Mouse (Mus musculus) mouse trophoblast stem cell (cell line): Measurements from ENCODE around the gene Pip4k2a.

Source experiments
- in situ Hi-C, 2 experiments: fragments of 300-500 bp; cut with MseI, MboI; formaldehyde crosslinking; loops; 2 replicates in 1 of 2; 3 replicates in 1 of 2; pipeline ENCODE4 v1.15.1; 2025

The Pip4k2a gene

DNA sequence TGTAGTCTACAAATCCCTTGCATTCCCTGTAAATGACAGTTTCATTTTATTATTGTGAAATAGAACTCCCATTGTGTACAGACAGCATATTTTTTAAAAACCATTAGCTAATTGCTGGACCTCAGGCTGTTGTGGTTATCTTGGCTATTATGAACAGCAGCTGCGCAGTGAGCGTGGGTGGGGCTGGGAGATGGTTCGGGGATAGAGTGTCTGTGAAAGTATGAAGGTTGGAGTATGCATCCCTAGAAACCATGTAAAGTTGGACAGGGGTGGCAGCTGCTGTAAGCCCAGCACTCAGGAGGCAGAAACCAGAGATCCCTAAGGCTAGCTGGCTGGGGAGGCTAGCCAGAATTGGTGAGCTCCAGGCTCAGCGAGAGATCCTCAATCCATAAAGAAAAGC is 158.4 kb downstream of the Pip4k2a start:
- in situ Hi-C loops: no loop called here

DNA sequence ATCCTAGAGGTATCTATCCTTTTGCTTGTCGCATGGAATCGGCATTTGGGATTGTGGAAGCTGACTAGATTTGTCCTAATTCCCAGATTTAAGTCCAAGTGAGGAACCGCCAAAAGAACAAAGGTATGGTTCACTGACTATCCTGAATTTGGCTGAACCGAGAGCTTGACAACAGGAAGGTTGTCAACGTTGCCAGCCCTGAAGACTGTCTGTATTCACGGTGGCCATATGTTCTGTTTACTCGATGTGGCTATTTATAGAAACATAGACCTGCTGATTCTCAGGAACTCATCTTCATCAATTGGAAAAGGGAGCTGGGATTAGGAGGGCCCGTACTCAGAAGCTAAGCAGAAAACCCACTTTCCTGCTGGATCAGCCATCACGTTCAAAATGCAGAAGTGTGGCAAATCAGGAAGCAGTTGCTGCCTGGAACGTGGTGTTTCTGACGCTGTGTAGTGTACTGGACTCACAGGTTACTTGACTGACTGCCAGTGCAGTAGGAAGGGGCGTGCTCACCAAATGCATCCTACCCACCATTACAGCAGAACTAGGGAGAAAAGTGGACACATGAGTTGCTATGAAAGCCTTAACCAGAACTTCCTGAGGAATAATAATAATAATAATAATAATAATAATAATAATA is 162.5 kb downstream of the Pip4k2a start:
- in situ Hi-C loops: no loop called here

DNA sequence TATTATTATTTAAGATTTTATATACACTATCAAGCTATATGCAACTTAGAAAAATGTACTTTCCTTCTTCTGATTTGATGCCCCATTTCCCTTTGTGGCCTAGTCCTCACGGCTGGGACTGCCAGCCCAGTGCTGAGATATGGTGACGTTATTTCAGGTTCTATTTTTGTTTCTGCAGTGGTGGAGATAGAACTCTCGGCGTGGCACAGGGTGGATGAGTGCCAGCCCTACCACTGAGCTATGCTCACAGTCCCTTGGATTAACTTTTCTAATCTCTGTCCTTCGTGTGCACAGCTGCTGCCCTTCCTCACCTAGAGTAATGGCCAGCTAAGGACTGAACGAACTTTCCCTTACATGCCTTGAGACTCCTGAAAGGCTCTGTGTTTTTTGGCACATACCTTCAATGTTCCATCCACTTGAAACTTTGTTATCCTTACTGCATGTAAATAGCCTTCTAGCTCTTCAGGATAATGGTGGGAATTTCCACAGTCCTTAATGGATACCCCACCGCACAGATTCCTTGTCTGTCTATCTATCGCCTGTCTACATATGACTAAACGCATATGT is 164.8 kb downstream of the Pip4k2a start:
- in situ Hi-C loops: no loop called here

DNA sequence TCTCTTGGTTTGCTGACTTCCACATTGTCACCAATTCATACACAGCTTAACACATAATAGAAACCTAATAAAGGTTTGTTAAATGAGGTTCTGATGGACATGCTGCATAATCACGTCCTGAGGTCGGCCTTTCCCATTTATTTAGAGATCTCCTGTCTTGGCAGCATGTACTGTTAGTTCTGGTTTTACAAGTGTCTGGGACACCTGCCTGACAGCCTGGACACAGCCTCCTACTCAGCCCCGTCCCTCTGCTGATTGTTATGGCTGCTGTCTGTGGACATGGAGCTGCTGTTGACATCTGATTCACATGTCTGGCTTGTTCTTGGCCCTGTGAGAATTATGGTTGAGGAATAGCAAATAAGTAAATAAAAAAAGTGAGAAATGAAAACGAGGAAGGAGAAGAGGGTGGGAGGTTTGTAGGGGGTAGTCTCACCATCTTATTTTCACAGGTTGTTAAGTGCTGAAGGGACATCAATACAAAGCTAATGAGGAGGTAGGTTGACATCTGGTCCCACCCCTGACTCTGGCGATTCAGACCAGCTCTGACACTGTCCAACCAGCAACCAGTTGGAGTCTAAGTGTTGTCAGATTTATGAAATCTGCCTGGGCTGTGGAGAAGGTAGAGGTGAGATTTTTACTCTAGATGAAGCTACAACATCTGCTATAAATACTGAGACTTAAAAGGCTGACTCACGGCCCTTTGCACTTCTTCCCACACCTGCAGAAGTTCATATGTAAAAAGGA is 166.7 kb downstream of the Pip4k2a start:
- in situ Hi-C loops: no loop called here

DNA sequence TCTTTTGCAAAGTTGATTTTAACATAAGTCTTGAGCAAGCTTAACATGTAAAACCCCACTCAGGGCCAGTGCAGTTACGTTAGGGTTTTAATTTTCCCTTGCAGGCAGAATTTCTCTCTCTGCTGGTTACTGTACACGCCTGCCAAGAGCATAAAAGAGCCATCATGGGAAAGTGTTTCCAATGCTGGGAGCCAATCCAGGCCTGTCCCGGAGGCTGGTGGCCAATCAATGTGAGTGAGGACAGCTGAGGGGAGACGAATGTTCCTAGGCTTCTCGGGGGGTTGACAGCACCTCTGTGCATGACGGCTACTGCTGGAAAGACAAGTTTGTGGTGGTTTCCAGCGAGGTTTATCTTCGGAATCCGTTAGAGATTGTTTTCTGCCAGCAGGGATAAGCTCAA is 175.2 kb downstream of the Pip4k2a start:
- in situ Hi-C loops: no loop called here

DNA sequence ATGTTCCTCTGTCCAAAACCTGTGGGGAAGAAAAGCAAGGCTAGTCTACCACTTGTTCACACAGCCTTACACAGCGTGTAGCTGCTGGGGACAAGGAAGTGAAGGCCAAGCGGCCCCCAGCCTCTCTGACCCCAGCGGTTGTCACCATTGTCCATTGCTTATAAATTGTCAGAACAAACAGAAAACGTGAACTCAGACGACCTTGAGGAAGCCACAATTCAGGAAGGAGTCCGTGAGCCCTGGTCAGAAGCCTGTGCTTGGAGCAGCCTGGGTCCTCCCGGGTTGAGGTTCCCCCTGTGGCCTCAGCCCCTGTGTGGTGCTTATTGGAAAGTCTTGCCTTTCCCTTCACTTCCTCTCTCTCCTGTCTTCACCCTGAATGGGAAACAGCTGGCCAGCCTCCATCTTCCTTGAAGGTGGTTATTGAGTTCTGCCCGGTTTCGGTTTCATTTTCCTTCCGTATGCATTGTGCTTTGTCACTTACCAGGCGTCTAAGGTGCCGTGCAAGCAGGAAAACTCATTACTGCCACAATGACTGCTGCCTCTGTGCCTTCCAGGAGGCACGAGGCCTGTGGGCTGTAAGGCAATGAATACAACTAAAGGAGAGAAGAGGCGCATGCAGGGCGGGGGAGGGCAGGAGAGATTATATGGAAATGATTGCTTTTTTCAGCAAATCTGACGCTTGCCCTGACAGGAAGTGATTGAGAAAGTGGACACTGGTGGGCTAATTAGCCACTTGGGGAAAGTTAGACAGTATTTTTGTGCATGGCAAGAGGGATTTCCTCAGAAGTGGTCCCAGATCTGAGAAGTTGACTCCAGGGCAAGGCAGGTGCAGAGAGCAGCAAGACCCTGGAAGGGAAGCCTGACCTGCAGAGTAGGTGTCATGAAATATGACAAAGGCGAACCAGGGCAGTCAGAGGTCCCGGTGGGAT is 176.2 kb downstream of the Pip4k2a start:
- in situ Hi-C loops: no loop called here

- in situ Hi-C loops: no loop called here
Measured at GRCm38 (mm10) chr2:18819520-18819919, 178.4 kb downstream of the Pip4k2a start.

- in situ Hi-C loops: no loop called here
Measured at GRCm38 (mm10) chr2:18816036-18816435, 181.9 kb downstream of the Pip4k2a start.

DNA sequence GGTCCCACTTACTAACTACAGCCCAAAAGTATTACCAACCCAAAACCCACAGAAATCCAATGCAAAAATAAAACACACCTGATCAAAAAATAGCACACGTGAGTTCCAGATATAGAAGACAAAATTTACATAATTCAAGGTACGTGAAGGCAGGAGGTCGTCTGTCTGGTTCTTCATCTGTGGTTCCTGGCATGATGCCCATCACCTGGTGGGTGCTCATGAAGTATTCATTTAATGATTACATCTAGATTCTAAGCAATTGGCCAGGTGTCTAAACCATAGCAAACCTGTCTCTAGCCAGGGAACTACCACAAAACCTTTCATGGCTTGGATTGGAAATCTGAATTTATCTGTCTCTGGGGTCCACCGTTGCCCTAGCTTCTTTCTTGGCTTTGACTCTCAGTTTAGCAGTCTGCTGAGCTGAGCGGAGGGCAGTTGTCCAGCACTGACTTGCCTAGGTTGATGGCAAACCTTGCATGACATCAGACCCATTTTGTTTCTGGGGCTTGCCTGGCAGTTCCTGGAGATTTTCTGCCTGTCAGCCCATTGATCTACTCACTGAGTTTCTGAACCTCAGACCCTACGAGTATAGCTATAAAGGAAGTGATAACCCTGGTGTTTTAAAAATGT is 182.5 kb downstream of the Pip4k2a start:
- in situ Hi-C loops: no loop called here

DNA sequence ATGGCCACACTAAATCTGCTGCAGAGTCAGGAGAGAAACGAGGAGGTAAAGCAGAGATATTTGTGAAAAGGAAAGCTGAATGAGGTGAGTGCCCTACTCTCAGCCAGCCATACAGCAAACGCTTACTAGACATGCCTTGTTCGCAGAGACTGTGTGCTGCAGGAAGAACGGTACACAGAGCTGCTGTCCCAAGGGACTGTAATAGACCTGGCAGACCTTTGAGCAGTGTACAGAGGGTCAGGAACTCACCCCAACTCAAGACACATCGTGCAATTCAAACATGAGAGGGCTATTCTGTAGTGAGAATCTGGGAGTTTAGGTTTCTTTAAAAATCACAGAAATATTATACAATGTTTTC is 183.5 kb downstream of the Pip4k2a start:
- in situ Hi-C loops: no loop called here

DNA sequence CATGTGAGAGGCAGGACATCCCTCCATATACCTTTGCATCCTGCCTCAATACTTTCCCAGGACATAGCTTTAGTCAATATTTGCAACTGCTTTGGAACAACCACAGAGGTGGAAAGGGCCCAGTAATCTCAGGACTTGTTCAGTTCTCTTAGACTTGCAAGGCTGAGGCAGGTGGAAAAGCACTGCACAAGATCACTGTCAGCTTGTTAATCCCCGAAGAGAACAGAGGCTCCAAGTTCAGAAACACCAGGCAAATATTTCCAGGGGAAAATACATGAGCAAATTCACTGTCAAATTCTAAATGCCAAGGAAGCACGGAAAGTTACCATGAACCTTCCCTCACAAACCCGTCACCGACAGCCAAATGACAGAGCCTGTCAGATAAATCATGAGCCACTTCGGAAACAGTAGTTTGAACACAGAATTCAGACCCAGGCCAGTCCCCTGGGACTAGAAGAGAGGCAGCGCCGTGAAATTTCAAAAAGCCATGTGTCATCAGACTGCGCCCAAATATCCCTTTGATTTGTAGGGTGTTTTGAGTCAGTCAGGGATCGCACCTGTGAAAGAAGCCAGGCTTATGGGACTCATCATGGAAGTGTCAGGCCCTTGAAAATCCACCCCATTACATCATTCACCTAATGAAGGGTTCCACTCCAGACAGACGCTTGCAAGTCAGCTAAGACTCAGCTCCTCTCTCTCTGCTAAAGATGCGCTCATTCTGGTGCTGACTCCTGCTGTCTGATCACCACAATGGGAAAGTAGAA is 184.1 kb downstream of the Pip4k2a start:
- in situ Hi-C loops: no loop called here

GRCm38 (mm10) chr2:18807961-18808360 is 190.0 kb downstream of the Pip4k2a start:
- in situ Hi-C loops: no loop called here

- in situ Hi-C loops: no loop called here
Measured at GRCm38 (mm10) chr2:18801281-18801862, 196.6 kb downstream of the Pip4k2a start.

DNA sequence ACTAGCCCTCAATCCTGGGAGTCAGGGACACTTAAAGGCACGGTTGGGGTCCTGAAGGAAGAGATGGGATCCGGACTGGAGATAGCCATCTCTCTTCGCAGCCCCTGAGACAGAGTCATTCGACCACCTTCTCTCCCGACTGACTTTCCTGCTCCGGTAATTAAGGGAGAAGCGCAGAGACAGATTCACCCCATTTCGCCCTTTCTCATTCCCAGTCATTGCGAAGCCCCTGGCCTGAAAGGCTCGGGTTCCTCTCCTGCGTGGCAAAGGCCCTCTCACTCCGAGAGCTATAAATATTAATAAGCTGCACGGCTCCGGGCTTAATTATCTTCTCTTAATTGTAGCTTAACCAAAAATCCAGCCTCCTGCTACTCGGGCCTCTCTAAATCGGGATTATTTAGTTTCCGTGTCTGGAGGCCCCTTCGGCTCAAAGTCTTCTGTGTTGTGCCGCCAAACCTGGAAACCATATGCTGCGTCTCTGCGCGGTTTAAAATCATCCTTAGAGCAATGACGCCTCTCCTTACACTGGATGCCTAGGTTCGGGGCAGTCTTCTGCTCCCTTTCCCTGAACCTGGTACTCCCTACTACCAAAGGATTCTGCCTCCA is 197.2 kb downstream of the Pip4k2a start:
- in situ Hi-C loops: no loop called here

DNA sequence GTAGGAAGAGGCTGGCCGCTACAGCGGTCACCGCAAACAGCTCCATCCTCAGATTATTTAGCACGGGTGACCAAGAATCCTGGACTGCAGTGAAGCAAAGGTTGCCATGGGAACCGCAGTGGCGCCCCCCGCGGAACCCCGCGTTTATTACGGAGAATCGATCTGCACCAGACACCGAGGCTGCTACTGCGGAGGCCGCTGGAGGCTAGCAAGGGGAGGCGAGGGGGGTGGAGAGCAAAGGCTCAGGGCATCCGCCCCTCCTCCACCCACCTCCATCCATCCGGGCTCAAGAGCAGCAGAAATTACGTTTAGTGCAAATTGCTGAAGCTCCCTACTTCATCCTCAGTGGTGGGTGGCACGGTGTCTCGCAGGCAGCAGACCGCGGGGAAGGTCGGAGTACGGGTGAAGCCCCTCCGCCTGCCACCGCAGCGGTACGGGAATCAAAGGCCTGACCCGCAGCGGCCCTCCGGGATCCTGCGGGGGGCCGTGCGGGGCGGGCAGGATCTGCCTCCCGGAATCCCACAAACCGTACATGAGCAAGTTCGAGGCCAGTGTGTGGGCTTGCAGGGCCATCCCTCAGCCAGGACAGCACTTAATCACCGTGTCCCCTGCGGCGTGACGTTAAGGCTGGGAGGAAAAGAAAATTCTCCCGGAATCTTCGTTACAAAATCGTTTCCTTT is 197.8 kb downstream of the Pip4k2a start:
- in situ Hi-C loops: no loop called here

GRCm38 (mm10) chr2:18799265-18799965 is 198.5 kb downstream of the Pip4k2a start:
- in situ Hi-C loops: no loop called here

DNA sequence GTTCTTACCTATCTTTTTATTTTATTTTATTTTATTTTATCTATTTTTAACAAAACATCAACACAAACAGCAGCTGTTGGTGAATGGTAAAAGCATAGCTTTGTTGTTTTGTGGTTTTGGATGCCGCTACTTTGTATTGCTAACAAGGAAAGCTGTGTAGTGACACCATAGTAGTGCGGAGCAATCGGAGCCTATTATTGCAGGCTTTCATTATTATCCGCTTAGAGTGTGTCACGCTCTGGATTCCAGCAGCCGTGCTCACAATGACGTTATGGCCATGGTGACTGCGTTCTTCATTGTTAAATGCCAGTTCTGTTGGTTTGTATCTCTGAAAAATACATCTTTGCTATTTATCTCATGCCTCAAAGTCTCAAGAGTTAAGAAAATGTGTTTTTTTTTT is 200.2 kb downstream of the Pip4k2a start:
- in situ Hi-C loops: no loop called here

DNA sequence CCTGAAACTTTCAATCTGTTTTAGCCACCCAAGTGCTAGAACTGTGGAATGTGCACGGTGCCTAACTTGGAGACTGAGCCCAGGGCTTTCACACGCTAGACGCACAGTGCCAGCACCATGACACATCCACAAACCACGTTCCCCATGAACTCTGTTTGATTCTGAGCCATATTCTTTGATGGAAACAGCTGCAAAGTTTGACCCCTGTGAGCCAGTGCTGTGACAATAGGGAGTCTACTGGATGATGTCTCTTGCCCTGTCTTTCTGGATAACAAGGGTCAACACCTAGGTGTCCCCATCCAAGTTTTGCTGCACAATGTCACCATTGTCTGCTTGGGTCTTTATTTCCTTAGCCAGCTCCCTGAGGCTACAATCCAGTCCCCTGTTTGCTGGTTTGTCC is 203.7 kb downstream of the Pip4k2a start:
- in situ Hi-C loops: no loop called here
